Mouse (Mus musculus): ENCODE measurements around the gene Fancc. TPM values are rescaled to one million over a fixed set of nuclear protein-coding genes. Genes with fewer than 3 reads are reported as not detected.

Gene Fancc
- polyA plus RNA-seq, 1 experiment from 2014 or later = 12.8 TPM

DNA sequence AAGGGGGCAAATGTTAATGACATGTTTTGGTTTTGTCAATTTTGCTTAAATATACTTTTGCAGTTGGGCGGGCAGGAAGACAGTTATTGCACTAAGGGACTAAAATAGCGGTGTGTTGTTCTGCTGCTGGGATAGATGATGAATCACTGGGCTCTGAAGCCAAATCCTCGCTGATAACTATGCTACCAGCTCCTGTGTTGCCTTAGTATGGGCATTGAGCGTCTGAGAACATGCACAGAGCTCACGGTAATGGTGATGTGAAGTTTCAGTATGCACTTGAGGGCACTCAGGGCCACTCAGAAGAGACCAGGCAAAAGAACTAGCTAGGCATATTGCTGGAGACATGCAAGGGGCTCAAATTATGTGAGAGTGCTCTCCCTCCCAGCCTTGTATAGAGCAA, 256.2 kb downstream of the Fancc start:
- DNase-seq (ENCODE audit: low spot score) (no peak), ATAC-seq (no peak)
- H3K4me2 ChIP-seq (ENCODE audit: low read length) = peak overlapping the region; percentile 90
- H3K36me3 ChIP-seq (ENCODE audit: control insufficient read depth, insufficient read depth, low read length) = no peaks in the 10 kb centered on the region
- H3K27me3 ChIP-seq (replicated peaks; ENCODE audit: control insufficient read depth, insufficient read depth, low read length) = no peaks in the 10 kb centered on the region
- peak overlapping the region; percentile 13; the same call in 1 of the 2 replicates for H3K9ac ChIP-seq (ENCODE audit: low read length)
- no peaks in the 10 kb centered on the region for H3K9me3 ChIP-seq (replicated peaks; ENCODE audit: control insufficient read depth, low read length)
- no peak overlapping the region for H3K27ac ChIP-seq (ENCODE audit: low read depth, low read length)
- H3K4me1 ChIP-seq (ENCODE audit: control insufficient read depth, insufficient read depth, low read length) = peaks cover 22% of the 10 kb centered on the region; the same call in 1 of the 2 replicates
- H3K4me3 ChIP-seq (ENCODE audit: low read depth, low read length) = peak overlapping the region; percentile 67; the same call in 1 of the 2 replicates
- 45% methylated on average over 5 of the region's 5 CpGs for WGBS

- Histone ChIP-seq H3K27ac (ENCODE audit: low read depth, low read length) (peak overlapping the region; percentile 65; the same call in 1 of the 2 replicates), H3K9me3 (replicated peaks; ENCODE audit: control insufficient read depth, low read length) (no peaks in the 10 kb centered on the region), H3K4me2 (ENCODE audit: low read length) (peak overlapping the region; percentile 90), H3K4me3 (ENCODE audit: low read depth, low read length) (peak overlapping the region; percentile 67), H3K27me3 (replicated peaks; ENCODE audit: control insufficient read depth, insufficient read depth, low read length) (no peaks in the 10 kb centered on the region), H3K36me3 (ENCODE audit: control insufficient read depth, insufficient read depth, low read length) (no peaks in the 10 kb centered on the region), H3K9ac (ENCODE audit: low read length) (peak overlapping the region; percentile 75), H3K4me1 (ENCODE audit: control insufficient read depth, insufficient read depth, low read length) (peaks cover 21% of the 10 kb centered on the region; the same call in 1 of the 2 replicates)
- ATAC-seq = peak; percentile 89
- peak; percentile 60 for DNase-seq (ENCODE audit: low spot score)
- under 1% methylated on average over 51 of the region's 51 CpGs for WGBS
These were observed 257.0 kb downstream of the Fancc start for GRCm38 (mm10) chr13:63239877-63240671.

DNA sequence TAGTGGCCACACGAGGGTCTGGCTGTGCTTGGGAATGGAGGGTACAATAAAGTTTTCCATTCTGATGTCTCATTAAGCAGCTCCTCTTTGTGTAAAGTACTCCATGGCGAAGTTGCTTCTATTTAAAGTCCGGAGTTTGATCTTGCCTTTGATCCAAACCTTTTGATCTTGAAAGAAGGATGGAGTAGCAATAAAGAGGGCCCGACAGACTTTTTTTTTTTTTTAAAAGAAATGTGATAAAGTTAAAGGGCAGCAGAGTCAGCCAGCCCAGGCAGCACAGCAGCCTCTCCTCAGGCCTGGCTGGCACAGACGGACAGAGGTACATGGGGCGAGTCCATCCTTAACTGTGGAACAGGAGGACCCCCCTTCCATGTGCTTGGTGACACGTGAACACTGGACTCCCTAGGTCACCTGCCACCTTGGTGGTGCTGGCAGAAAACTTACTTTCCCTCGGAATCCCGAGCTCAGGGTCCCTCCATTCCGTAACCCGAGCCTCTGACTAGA, 257.7 kb downstream of the Fancc start:
- ATAC-seq (peak; percentile 63), DNase-seq (ENCODE audit: low spot score) (peak; percentile 37)
- 3% methylated on average over 11 of the region's 11 CpGs for WGBS
- Histone ChIP-seq H3K27me3 (replicated peaks; ENCODE audit: control insufficient read depth, insufficient read depth, low read length) (no peaks in the 10 kb centered on the region), H3K9me3 (replicated peaks; ENCODE audit: control insufficient read depth, low read length) (no peaks in the 10 kb centered on the region), H3K27ac (ENCODE audit: low read depth, low read length) (peak overlapping the region; percentile 65; the same call in 1 of the 2 replicates), H3K4me2 (ENCODE audit: low read length) (peak overlapping the region; percentile 90), H3K9ac (ENCODE audit: low read length) (peak overlapping the region; percentile 75), H3K4me1 (ENCODE audit: control insufficient read depth, insufficient read depth, low read length) (peaks cover 13% of the 10 kb centered on the region; the same call in 1 of the 2 replicates), H3K36me3 (ENCODE audit: control insufficient read depth, insufficient read depth, low read length) (no peaks in the 10 kb centered on the region), H3K4me3 (ENCODE audit: low read depth, low read length) (peak overlapping the region; percentile 67)

DNA sequence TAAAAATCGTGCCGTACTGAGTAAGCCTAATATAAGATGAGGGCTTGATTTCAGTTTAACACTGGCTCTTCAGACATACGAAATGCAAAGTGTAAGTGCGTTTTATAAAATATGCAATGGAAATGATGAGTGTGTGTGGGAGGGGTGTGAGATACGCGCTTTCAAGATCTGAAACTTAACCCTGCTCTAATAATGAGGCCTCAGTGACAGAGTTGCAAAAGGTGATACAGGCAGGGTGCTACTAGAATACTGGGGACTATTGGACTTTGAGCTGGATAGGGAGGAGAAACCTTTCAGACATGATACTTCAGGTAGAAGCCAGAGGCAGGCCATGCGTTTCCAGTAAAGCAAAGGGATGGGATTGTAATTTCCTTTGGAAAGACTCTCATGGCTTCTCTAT, 259.0 kb downstream of the Fancc start:
- no peak for ATAC-seq
- no peak for DNase-seq (ENCODE audit: low spot score)
- 92% methylated on average over 7 of the region's 7 CpGs for WGBS

GRCm38 (mm10) chr13:63236159-63236893, 260.8 kb downstream of the Fancc start:
- Histone ChIP-seq H3K27ac (ENCODE audit: low read depth, low read length) (no peak overlapping the region), H3K9me3 (replicated peaks; ENCODE audit: control insufficient read depth, low read length) (no peaks in the 10 kb centered on the region), H3K4me3 (ENCODE audit: low read depth, low read length) (no peak overlapping the region), H3K36me3 (ENCODE audit: control insufficient read depth, insufficient read depth, low read length) (no peaks in the 10 kb centered on the region), H3K9ac (ENCODE audit: low read length) (no peak overlapping the region), H3K27me3 (replicated peaks; ENCODE audit: control insufficient read depth, insufficient read depth, low read length) (no peaks in the 10 kb centered on the region), H3K4me2 (ENCODE audit: low read length) (no peak overlapping the region), H3K4me1 (ENCODE audit: control insufficient read depth, insufficient read depth, low read length) (peaks cover 12% of the 10 kb centered on the region; the same call in 1 of the 2 replicates)
- 63% methylated on average over 5 of the region's 5 CpGs for WGBS
- DNase-seq (ENCODE audit: low spot score) (no peak), ATAC-seq (no peak)

More for the DNA sequence above, 259.0 kb downstream of the Fancc start:
- no peak overlapping the region for H3K9ac ChIP-seq (ENCODE audit: low read length)
- H3K4me1 ChIP-seq (ENCODE audit: control insufficient read depth, insufficient read depth, low read length) = peaks cover 12% of the 10 kb centered on the region; the same call in 1 of the 2 replicates
- no peaks in the 10 kb centered on the region for H3K9me3 ChIP-seq (replicated peaks; ENCODE audit: control insufficient read depth, low read length)
- no peak overlapping the region for H3K4me2 ChIP-seq (ENCODE audit: low read length)
- no peak overlapping the region for H3K27ac ChIP-seq (ENCODE audit: low read depth, low read length)
- no peaks in the 10 kb centered on the region for H3K36me3 ChIP-seq (ENCODE audit: control insufficient read depth, insufficient read depth, low read length)
- no peak overlapping the region for H3K4me3 ChIP-seq (ENCODE audit: low read depth, low read length)
- H3K27me3 ChIP-seq (replicated peaks; ENCODE audit: control insufficient read depth, insufficient read depth, low read length) = no peaks in the 10 kb centered on the region

GRCm38 (mm10) chr13:63235551-63235950, 261.5 kb downstream of the Fancc start:
- H3K9ac ChIP-seq (ENCODE audit: low read length) = no peak overlapping the region
- H3K27ac ChIP-seq (ENCODE audit: low read depth, low read length) = no peak overlapping the region
- H3K4me2 ChIP-seq (ENCODE audit: low read length) = no peak overlapping the region
- ATAC-seq = no peak
- no peak for DNase-seq (ENCODE audit: low spot score)
- peaks cover 6% of the 10 kb centered on the region; the same call in 1 of the 2 replicates for H3K4me1 ChIP-seq (ENCODE audit: control insufficient read depth, insufficient read depth, low read length)
- no peaks in the 10 kb centered on the region for H3K9me3 ChIP-seq (replicated peaks; ENCODE audit: control insufficient read depth, low read length)
- H3K27me3 ChIP-seq (replicated peaks; ENCODE audit: control insufficient read depth, insufficient read depth, low read length) = no peaks in the 10 kb centered on the region
- H3K36me3 ChIP-seq (ENCODE audit: control insufficient read depth, insufficient read depth, low read length) = no peaks in the 10 kb centered on the region
- WGBS = 87% methylated on average over 3 of the region's 3 CpGs
- no peak overlapping the region for H3K4me3 ChIP-seq (ENCODE audit: low read depth, low read length)

MicroRNA genes within 50 kb of the gene (microRNA counts, 519-probe panel; counts per million panel counts)
- microRNA mmu-miR-23b = 4,167 counts per million, percentile 48 among the panel's probes with 10 or more counts
- microRNA mmu-miR-24 = 4,303 counts per million, percentile 52 among the panel's probes with 10 or more counts
- 2,640 counts per million, percentile 17 among the panel's probes with 10 or more counts for microRNA mmu-miR-27b

Small RNA genes within 50 kb of the gene (microRNA-seq; reads per million reads assigned to microRNA genes)
- gene Mir23b = 5,681 reads per million, percentile 93 among the genes with 10 or more reads in this experiment
- not detected for gene Mir24-1
- gene Mir27b = 379 reads per million, percentile 72 among the genes with 10 or more reads in this experiment
- gene Mir3074-1 = not detected

Other genes starting within 250 kb of the Fancc start
- gene Ptch1, start 76.3 kb upstream of the Fancc start, polyA plus RNA-seq (2014; fragmentation: Nextera tagmentation; extraction: Ambion mirVana) = 9.7 and 11.3 TPM in 2 replicates

Data from forebrain, embryonic 14.5 days (tissue).